Mouse (Mus musculus) macrophage (primary cell): ENCODE results near the gene Hist1h4a. TPM values are rescaled to one million over a fixed set of nuclear protein-coding genes. Genes with fewer than 3 reads are reported as not detected.

Experiments used
- H3K27ac ChIP-seq: fragments of 350-480 bp; formaldehyde crosslinking; 2 replicates; pipeline ENCODE4 v1.9.0; 2021
- H3K36me3 ChIP-seq: fragments of 350-480 bp; formaldehyde crosslinking; 2 replicates; pipeline ENCODE4 v1.9.0; 2021; ENCODE audit errors: inconsistent target
- H3K4me3 ChIP-seq: fragments of 350-480 bp; formaldehyde crosslinking; 2 replicates; pipeline ENCODE4 v1.9.0; 2021; ENCODE audit errors: inconsistent target
- H3K79me2 ChIP-seq: fragments of 350-480 bp; formaldehyde crosslinking; 2 replicates; pipeline ENCODE4 v1.9.0; 2021; ENCODE audit errors: inconsistent target
- WGBS: methylation state at CpG from one replicate; pipeline ENCODE4 v1.1.7; 2026; ENCODE audit warnings: inconsistent platforms; ENCODE audit not compliant: missing documents; 5-methylcytosine and 5-hydroxymethylcytosine counted together
- polyA plus RNA-seq: library from polyadenylated mRNA; stranded (reverse); fragments of 250-400 nt; gene quantifications from 3 replicates; pipeline ENCODE4 v1.2.4, GENCODE M21; 2018; ENCODE audit warnings: inconsistent platforms

The Hist1h4a gene
- polyA plus RNA-seq, 1 experiment from 2014 or later: not detected

- H3K27ac ChIP-seq: peak overlapping the region; percentile 52
- no peak overlapping the region for H3K4me3 ChIP-seq
- H3K79me2 ChIP-seq: no peaks in the 10 kb centered on the region
- no peaks in the 10 kb centered on the region for H3K36me3 ChIP-seq
- 59% methylated on average over 11 of the region's 11 CpGs for WGBS
Measured at GRCm38 (mm10) chr13:23717176-23717575, 43.9 kb downstream of the Hist1h4a start.

- 25% methylated on average over 5 of the region's 5 CpGs for WGBS
- Histone ChIP-seq H3K4me3 (no peak overlapping the region), H3K36me3 (no peaks in the 10 kb centered on the region), H3K79me2 (no peaks in the 10 kb centered on the region), H3K27ac (no peak overlapping the region; the same call in 1 of the 2 replicates)
Measured at GRCm38 (mm10) chr13:23716261-23717042, 44.6 kb downstream of the Hist1h4a start.

Other genes starting within 250 kb of the Hist1h4a start
- 1.0 to 1.9 TPM in 2 of 3 replicates, not detected in the other for gene Hist1h4h, start 230.2 kb downstream of the Hist1h4a start, polyA plus RNA-seq
- gene Hist1h2af, start 227.3 kb downstream of the Hist1h4a start, polyA plus RNA-seq: not detected in 3 replicates
- gene Hist1h3g, start 225.8 kb downstream of the Hist1h4a start, polyA plus RNA-seq: not detected in 3 replicates
- gene Hist1h2bh, start 217.8 kb downstream of the Hist1h4a start, polyA plus RNA-seq: 0.09 to 0.34 TPM (median 0.15 TPM) in 3 replicates
- gene Hist1h3f, start 217.2 kb downstream of the Hist1h4a start, polyA plus RNA-seq: not detected in 3 replicates
- not detected in 3 replicates for gene Hist1h4f, start 209.6 kb downstream of the Hist1h4a start, polyA plus RNA-seq
- gene Hist1h1d, start 208.0 kb downstream of the Hist1h4a start, polyA plus RNA-seq: 0.05 to 0.10 TPM (median 0.10 TPM) in 3 replicates
- 0.26 TPM in 1 of 3 replicates, not detected in the others for gene Hist1h3e, start 198.9 kb downstream of the Hist1h4a start, polyA plus RNA-seq
- gene Hist1h2ae, start 190.0 kb downstream of the Hist1h4a start, polyA plus RNA-seq: 0.70 to 2.0 TPM (median 0.90 TPM) in 3 replicates
- gene Hist1h2bg, start 189.8 kb downstream of the Hist1h4a start, polyA plus RNA-seq: 0.65 to 7.9 TPM (median 2.9 TPM) in 3 replicates
- gene Hist1h2bf, start 187.0 kb downstream of the Hist1h4a start, polyA plus RNA-seq: not detected in 3 replicates
- gene Hist1h2ad, start 186.8 kb downstream of the Hist1h4a start, polyA plus RNA-seq: not detected in 3 replicates
- 0.13 to 1.1 TPM in 2 of 3 replicates, not detected in the other for gene Hist1h3d, start 185.5 kb downstream of the Hist1h4a start, polyA plus RNA-seq
- gene Hist1h4d, start 179.6 kb downstream of the Hist1h4a start, polyA plus RNA-seq: 0.13 TPM in 1 of 3 replicates, not detected in the others
- gene Hist1h2be, start 140.1 kb downstream of the Hist1h4a start, polyA plus RNA-seq: 0.35 to 1.0 TPM (median 0.76 TPM) in 3 replicates
- 0.16 to 0.34 TPM (median 0.26 TPM) in 3 replicates for gene Hist1h1e, start 138.7 kb downstream of the Hist1h4a start, polyA plus RNA-seq
- gene Hist1h2ac, start 77.3 kb downstream of the Hist1h4a start, polyA plus RNA-seq: 0.20 to 0.36 TPM (median 0.33 TPM) in 3 replicates
- 101 to 170 TPM (median 160 TPM) in 3 replicates for gene Hist1h2bc, start 77.0 kb downstream of the Hist1h4a start, polyA plus RNA-seq
- not detected in 3 replicates for gene Hist1h1t, start 65.4 kb downstream of the Hist1h4a start, polyA plus RNA-seq
- gene Hist1h4c, start 62.8 kb downstream of the Hist1h4a start, polyA plus RNA-seq: 0.53 TPM in 1 of 3 replicates, not detected in the others
- 27.7 to 67.4 TPM (median 36.4 TPM) in 3 replicates for gene Hfe, start 50.4 kb downstream of the Hist1h4a start, polyA plus RNA-seq
- 72.8 to 156 TPM (median 87.8 TPM) in 3 replicates for gene Hist1h1c, start 22.4 kb downstream of the Hist1h4a start, polyA plus RNA-seq
- gene Hist1h3c, start 15.6 kb downstream of the Hist1h4a start, polyA plus RNA-seq: not detected in 3 replicates
- not detected in 3 replicates for gene Hist1h2bb, start 14.5 kb downstream of the Hist1h4a start, polyA plus RNA-seq
- not detected in 3 replicates for gene Hist1h2ab, start 10.1 kb downstream of the Hist1h4a start, polyA plus RNA-seq
- gene Hist1h3b, start 9.0 kb downstream of the Hist1h4a start, polyA plus RNA-seq: not detected in 3 replicates
- 0.99 TPM in 1 of 3 replicates, not detected in the others for gene Hist1h4b, start 4.2 kb downstream of the Hist1h4a start, polyA plus RNA-seq
- not detected in 3 replicates for gene Hist1h3a, start 1.2 kb upstream of the Hist1h4a start, polyA plus RNA-seq
- gene Hist1h1a, start 2.4 kb upstream of the Hist1h4a start, polyA plus RNA-seq: 0.43 TPM in 1 of 3 replicates, not detected in the others
- gene Trim38, start 8.7 kb upstream of the Hist1h4a start, polyA plus RNA-seq: not detected in 3 replicates
- gene Slc17a2, start 45.8 kb upstream of the Hist1h4a start, polyA plus RNA-seq: not detected in 3 replicates
- not detected in 3 replicates for gene Slc17a3, start 78.2 kb upstream of the Hist1h4a start, polyA plus RNA-seq
- gene Slc17a1, start 106.5 kb upstream of the Hist1h4a start, polyA plus RNA-seq: not detected in 3 replicates
- gene Slc17a4, start 153.8 kb upstream of the Hist1h4a start, polyA plus RNA-seq: not detected in 3 replicates
- not detected in 3 replicates for gene Hist1h2ba, start 172.9 kb upstream of the Hist1h4a start, polyA plus RNA-seq
- not detected in 3 replicates for gene Hist1h2aa, start 173.2 kb upstream of the Hist1h4a start, polyA plus RNA-seq
- not detected in 3 replicates for gene Scgn, start 230.0 kb upstream of the Hist1h4a start, polyA plus RNA-seq